Mouse (Mus musculus) liver, adult (tissue): ENCODE data around the gene Ifnlr1.

Source experiments
- GATA4 ChIP-seq: IDR thresholded peaks from 2 replicates; pipeline ENCODE4 v1.6.1; 2014; ENCODE audit warnings: mild to moderate bottlenecking, low read length; ENCODE audit not compliant: insufficient replicate concordance

Ifnlr1 gene

DNA sequence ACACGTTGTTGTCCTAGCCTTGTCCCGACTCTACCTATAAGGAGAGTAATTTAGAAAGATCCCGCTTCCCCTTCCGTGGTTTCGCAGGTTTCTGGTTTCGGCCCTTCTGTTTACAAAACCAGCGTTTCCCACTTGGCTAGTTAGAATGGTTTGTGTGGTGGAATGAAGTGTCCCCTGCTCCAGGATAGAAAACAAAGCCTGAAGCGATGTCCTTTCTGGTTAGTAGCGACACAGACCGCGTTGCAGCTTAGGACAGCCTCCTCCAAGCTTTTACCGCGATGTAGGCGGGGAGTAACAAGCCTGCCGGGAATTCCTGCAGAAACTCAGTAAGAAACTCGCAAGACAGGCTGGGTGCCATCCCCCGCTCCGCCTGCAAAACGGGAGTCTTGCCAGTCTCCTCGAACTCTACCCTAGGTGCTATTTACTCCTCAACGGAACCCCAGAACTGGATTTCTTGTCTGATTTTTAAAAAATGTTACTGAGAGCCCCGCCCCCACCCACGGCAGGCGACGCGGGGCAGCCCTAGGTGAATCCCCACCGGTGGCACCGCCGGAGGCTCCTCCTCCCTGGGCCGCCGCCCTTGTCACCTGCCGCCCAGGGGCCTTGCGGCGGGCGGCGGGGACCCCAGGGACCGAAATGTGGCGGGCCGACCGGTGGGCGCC is at the start of gene Ifnlr1:
Gene Ifnlr1 (plus strand): TSS at position 382 of the 662 bp plus-strand sequence.
- no peak for TF ChIP-seq GATA4

DNA sequence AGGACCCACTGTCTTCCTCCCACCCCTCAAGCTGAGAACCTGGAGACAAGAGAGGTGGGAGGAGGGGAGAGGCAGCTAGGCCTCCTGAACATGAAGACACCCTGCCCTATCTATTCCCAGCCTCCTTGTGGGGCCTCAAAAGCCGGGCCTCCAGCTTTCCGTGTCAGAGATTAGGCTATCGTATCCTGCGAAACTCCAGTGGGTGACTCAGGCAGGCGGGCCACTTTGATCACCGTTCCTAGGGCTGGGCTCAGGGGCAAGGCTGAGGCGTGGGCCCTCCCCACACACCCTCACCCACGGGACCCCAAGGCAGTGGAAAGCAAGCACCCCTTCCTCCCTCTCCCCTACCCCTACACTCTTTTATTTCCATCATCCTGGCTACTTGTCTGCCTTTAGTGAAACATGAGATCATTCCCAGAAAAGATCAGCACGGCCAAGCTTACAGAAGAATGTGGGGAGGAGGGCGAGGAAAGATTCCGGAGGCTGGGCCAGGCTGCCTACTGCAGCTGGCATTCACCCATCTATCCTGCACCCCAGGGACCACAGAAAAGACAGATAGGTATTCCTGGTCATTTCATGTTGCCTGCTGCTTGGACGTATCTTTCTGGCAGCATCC is 41.0 kb upstream of the Ifnlr1 start:
- TF ChIP-seq GATA4 = no peak

DNA sequence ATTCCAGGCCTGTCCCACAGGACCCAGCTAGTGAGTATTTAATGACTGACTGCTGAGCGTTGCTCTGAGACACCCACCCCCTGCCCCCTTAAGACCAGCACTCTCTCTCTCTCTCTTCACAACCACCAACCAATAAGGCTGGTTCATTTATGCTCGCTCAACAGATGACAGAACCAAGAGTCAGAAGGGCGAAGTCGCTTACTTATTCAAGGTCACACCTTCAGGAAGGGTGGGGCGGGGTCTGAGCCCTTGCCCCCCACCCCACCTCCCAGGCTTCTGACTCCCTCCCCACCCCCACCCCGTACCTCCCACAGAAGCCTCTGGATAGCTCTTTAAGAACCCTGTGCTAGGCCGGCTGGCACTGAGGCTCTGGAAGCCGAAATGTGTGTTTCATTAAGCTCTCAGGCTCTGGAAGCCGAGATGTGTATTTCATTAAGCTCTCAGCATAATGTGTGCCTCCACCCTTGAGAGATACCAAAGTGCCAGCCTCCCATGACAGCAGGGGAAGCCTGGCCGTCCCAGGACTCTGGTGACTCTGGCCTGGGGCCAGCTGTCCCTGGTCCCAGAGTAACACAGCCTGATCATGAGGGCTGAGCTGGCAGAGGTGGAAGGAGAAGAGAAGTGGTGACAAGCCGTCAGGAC is 33.0 kb upstream of the Ifnlr1 start:
- no peak for TF ChIP-seq GATA4

DNA sequence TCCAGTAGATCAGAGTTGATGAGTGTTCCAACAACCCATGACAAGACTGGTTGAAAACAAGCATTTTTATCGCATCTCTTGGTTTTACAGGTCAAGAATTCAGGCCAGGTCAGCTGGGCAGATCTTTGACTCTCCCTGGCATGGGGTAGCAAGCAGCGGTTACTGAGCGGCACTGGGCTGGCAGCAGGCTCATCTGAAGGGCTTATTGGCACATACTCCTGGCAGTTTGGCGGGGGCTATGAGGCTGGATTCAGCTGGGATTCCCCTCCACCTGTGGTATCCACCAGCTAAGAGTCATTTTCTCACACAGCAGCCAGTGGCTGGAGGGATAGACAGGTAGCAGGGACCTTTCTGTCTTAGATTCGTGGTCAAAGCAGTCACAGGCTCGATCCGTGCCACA is 32.1 kb upstream of the Ifnlr1 start:
- TF ChIP-seq GATA4 = no peak

DNA sequence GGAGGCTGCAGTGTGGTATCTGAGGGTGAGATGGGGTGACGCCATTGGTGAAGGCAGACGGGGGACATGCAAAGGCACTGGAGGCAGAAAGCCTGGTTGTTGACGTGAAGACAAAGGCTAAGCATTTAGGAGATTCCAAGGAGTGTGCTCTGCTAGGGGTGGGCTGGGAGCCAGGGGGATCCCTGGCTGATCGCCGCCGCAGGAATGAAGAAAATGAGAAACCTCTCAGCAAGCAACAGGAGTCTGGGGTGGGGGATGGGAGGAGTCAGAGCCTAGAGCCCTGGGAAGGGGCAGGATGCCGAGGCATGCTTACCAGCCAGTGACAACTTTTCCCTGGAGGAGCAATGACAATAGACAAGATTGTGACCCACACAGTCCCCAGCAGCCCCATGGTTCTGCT is 30.6 kb upstream of the Ifnlr1 start:
- no peak for TF ChIP-seq GATA4

DNA sequence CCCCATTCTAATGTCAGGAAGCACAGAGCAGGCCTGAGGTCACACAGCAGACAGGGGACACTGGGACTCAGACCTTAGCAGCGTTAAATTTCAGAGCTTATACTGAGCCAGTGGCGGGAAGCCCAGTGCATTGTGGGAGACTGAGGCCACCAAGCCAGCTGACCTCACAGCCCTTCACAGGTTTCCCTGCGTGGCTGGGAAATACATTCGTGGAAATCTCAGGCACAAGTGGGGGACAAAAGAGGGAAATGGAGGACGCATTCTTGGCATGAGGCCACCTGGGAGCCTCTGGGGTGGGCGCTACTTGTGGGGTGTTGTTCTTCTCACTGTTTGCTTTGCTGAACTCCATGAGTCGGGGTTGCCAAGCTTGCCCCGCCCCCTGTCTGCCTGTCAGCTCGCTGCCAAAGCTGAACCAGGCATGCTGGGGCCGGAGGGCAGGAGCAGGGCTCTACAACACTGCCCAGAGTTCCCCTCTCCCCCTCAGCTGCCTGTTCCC is 29.9 kb upstream of the Ifnlr1 start:
- TF ChIP-seq GATA4 = no peak

DNA sequence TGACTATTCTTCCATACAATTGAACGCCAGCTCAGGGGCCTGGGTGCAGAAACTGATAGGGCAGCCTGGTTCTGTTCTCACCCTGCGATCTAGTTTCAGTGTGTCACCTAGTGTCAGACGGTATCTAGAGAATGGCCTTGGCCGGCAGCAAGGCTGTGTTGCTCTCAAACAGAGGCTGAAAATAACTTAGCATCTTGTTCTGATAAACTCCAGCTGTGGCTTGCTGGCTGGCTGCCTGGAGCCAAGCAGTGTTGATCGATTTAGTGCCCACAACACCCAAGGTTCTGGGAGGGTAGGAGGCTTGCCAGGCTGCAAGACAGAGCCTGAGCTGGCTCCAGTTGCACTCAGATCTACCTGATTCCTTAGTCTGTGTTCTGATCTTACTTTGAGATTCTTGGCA is 27.6 kb upstream of the Ifnlr1 start:
- no peak for TF ChIP-seq GATA4

DNA sequence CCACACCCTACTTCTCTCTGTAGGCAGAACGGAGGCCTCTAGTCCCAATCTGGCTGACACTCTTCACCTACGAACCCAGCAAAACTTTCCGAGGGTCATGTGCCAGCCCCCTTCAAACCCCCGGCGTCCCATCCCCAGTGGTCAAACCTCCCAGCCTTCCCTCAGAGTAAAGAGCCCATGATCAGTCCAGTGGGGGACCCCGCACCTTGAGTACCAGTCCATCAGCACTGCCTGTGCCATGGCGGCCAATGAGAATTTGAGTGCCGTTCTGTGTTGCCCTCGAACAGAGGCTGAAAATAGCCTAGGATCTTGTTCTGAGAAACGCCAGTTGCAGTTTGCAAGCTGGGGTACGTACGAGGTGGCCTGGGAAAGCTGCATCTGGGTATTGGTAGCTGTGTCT is 27.2 kb upstream of the Ifnlr1 start:
- TF ChIP-seq GATA4 = no peak

DNA sequence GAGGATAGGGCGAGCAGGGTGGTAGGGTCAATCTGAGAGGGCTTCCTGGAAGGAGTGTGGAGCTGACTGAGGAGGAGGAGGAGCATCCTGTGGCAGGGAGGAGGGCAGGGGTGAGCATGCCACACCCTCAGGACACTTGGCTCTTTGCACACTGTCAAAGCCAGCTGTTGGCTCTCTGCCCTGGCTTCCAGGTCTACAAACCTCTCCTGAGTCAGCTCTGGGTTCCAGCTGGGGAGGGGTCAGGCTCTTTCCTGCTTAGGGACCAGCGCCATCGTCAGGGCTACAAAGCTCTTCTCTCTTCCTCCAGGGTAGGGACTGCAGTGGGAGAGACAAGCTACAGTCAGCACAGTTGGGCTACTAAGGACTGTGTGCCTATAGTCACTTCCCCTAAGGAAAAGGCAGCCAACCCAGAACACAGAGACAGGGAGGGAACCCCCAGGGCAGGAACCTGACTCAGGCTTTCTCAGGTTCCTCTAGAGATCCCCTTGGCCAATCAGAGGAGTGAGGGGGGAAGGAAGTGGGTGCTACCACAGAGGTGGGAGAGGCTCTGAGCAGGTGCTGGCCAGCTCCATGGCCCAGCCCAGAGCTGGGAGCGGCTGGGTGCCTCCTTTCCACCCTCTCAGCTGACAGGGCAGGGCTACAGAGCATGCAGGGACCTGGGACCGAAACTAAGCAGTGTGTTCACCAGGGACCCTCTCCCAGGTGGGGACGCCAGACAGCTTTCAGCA is 24.8 kb upstream of the Ifnlr1 start:
- no peak for TF ChIP-seq GATA4

DNA sequence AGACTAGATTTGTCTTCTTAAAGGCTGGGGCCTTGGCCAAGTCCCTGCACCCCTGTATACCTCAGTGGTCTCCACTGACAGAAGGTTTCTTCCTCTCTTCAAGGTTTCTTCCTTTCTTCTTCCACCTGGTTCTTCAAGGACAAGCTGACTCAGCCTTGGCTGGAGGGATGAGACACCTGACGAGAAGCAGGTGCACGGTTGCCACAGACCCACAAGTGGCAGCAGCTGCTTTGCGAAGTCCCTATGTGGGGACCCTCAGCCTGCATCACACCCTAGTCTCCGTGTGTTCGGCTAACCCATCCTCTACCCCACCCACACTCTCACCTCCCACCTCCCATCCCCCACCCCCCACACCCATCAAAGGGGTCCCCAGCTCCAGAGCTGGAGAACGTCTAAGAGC is 24.1 kb upstream of the Ifnlr1 start:
- no peak for TF ChIP-seq GATA4

DNA sequence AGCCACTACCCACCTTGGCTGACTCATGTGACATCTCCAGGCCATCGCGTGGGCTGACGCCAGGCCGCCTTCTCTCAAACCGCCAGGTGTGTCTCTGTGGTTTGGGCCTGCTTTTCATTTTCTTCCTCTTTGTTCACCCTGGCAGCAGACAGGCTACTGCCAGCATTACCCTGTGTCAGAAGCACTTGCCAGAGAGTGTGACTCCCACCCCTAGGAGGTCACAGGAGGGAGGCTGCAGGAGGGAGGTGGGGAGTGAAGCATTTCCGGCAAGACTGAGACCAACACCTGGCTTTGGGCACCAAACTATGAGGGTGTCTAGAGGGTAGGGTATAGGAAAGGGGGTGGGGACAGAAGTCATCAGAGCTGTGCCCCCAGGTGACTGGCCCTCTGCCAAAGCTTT is 21.4 kb upstream of the Ifnlr1 start:
- no peak for TF ChIP-seq GATA4

DNA sequence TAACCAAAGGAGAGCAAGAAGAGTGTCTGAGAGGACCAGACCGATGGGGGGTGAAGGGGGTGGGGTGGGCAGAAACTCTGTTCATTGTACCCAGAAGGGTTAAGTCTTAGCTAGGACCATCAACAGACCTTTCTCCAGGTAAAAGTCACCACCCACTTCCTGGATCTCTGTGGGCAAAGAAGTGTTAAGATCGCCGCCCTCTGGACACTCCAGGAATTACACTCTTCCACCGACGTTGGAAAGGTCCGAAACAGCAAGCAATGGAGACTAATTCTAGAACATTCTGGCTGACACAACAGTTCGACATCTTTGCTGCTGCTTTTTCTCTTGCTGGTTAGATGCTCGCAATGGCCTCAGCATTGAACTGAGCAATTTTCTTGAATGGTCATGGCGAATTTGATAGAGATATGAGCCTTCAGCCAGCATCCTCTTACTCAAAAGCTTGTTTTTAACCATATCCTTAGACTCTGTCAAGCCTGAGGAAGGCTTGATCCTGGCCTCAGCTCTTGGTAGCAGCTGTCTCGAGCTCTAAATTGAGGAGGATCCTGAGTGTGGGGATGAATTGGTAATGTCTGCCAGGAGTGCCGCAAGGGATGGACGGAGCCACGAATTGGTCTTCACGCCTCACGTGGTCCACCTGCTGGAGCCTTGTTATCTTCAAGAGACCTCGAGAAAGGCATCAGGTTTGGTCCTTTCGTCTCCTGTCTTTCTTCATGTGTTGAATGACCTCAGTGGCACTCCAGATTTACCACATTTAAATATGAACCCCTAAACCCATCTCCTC is 19.7 kb upstream of the Ifnlr1 start:
- no peak for TF ChIP-seq GATA4

DNA sequence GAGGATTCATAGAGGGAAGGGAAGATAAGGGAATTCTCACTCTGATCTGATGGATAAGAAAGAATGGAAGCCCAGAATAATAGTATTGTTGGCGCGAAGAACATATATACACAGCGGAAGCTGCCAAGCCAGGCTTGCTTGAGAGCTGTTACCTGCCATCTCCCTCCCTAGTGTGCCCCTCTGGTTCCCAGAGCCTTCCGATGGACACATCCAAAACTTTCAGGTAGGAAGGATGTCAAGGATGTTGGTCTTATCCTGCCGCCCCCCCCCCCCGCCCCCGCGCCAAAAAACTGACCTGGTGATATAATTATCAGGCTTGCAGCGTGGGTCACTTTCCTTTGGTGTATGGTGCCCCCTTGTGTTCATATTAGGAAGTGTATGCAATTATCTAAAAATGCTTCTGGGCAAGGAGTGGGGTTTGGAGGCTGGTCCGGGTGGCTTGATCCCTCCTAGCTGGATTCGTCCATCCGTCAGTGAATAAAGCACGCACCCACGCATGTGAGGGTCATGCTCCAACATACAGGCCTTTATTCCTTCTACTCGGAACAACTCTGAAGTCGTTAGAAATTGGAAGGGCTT is 18.7 kb upstream of the Ifnlr1 start:
- TF ChIP-seq GATA4 = no peak

DNA sequence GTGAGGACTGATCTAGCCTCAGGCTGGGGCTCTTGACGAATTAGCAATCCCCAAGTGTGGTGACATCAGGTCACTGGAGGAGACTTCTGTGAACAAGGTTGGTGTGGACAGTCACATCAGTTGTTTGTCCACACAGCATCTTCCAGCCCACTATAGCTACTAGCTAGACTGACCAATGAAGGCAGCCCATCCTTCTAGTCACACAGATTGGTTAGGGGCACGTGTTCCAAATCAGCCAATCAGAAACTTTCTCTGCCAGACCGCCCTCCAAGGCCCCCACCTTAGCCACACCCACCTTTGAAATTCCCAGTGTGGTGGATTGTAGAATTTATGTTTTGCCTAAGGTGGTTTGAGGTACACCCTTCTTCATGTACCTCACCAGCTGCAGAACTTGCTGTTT is 12.6 kb upstream of the Ifnlr1 start:
- TF ChIP-seq GATA4 = no peak

DNA sequence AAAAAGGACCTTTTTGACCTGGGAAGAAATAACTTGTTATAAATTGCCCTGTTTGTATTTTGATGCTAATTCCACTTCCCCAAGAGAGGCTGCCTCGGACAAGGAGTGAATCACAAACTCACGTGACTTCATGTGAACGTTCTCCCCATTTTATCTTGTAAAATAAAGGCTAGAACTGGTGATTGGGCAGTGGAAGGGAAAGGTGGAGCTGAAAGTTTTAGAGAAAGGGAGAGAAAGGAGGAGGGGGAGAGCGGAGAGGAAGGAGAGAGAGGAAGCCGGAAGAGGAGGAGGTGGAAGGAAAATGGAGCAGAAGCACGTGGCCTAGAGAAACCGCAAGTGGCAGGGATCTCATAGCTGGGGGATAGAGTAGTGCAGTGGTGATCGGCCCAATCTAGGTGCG is 11.1 kb upstream of the Ifnlr1 start:
- TF ChIP-seq GATA4 = no peak
